Mouse (Mus musculus) stomach, embryonic 15.5 days (tissue): ENCODE measurements around the gene Slc2a9. TPM values are rescaled to one million over a fixed set of nuclear protein-coding genes. Genes with fewer than 3 reads are reported as not detected.

Experiments used
- ATAC-seq: fragments of 200-750 bp; cut with Nextera tagmentation; 2 replicates; pipeline ENCODE4 v1.8.0; 2017; ENCODE audit warnings: low read depth, moderate number of reproducible peaks, moderate TSS enrichment; ENCODE audit not compliant: insufficient read depth, low FRiP score
- H3K27ac ChIP-seq: fragments of 300-500 bp; sonication (generic); 2 replicates; pipeline ENCODE4 v1.5.1; 2015; ENCODE audit warnings: mild to moderate bottlenecking, inconsistent platforms
- H3K27me3 ChIP-seq: fragments of 300-500 bp; sonication (generic); replicated peaks from 2 replicates; pipeline ENCODE4 v1.6.1; 2015; ENCODE audit warnings: inconsistent platforms
- H3K36me3 ChIP-seq: fragments of 300-500 bp; sonication (generic); 2 replicates; pipeline ENCODE4 v1.6.1; 2015; ENCODE audit warnings: inconsistent platforms
- H3K4me1 ChIP-seq: fragments of 300-500 bp; sonication (generic); 2 replicates; pipeline ENCODE4 v1.6.1; 2015; ENCODE audit warnings: inconsistent platforms
- H3K4me2 ChIP-seq: fragments of 300-500 bp; sonication (generic); 2 replicates; pipeline ENCODE4 v1.6.1; 2015; ENCODE audit warnings: mild to moderate bottlenecking, inconsistent platforms
- H3K4me3 ChIP-seq: fragments of 300-500 bp; sonication (generic); replicated peaks from 2 replicates; pipeline ENCODE4 v1.5.1; 2015; ENCODE audit warnings: inconsistent platforms
- H3K9ac ChIP-seq: fragments of 300-500 bp; sonication (generic); 2 replicates; pipeline ENCODE4 v1.6.1; 2015; ENCODE audit warnings: inconsistent platforms
- H3K9me3 ChIP-seq: fragments of 300-500 bp; sonication (generic); 2 replicates; pipeline ENCODE4 v1.6.1; 2016; ENCODE audit warnings: inconsistent platforms
- WGBS: fragments of 180-500 bp; shearing (Covaris S2); methylation state at CpG from one replicate; pipeline ENCODE4 v1.1.7; 2015; 5-methylcytosine and 5-hydroxymethylcytosine counted together
- polyA plus RNA-seq: library from polyadenylated mRNA; unstranded; fragments of >200 nt; fragmentation: Nextera tagmentation; extraction: Ambion mirVana; gene quantifications from 2 replicates; pipeline ENCODE4 v1.2.1, GENCODE M21; 2015

Gene Slc2a9
- polyA plus RNA-seq, 1 experiment from 2014 or later: 1.6 TPM

- Histone ChIP-seq H3K4me3 (no peak overlapping the region), H3K36me3 (peaks cover 92% of the 10 kb centered on the region), H3K4me1 (no peaks in the 10 kb centered on the region), H3K27ac (no peak overlapping the region), H3K9ac (no peak overlapping the region), H3K4me2 (no peak overlapping the region), H3K27me3 (no peaks in the 10 kb centered on the region), H3K9me3 (no peaks in the 10 kb centered on the region)
- 87% methylated on average over 4 of the region's 4 CpGs for WGBS
- ATAC-seq: no peak; the same call in 1 of the 2 replicates
Measured at GRCm38 (mm10) chr5:38532084-38532483, 29.1 kb upstream of the Slc2a9 start.

- H3K4me3 ChIP-seq: no peak overlapping the region
- ATAC-seq: 0 out of 2 replicates have a peak, but pooled peaks have one; percentile 23
- 80% methylated on average over 6 of the region's 6 CpGs for WGBS
Measured at GRCm38 (mm10) chr5:38529724-38530428, 26.9 kb upstream of the Slc2a9 start.

GRCm38 (mm10) chr5:38522977-38523376 lies 20.0 kb upstream of the Slc2a9 start:
- H3K4me2 ChIP-seq: no peak overlapping the region
- no peak for ATAC-seq
- WGBS: 95% methylated on average over 5 of the region's 5 CpGs

More at GRCm38 (mm10) chr5:38529724-38530428, 26.9 kb upstream of the Slc2a9 start:
- Histone ChIP-seq H3K27me3 (no peaks in the 10 kb centered on the region), H3K4me1 (no peaks in the 10 kb centered on the region), H3K36me3 (peaks cover 88% of the 10 kb centered on the region), H3K9ac (no peak overlapping the region), H3K4me2 (no peak overlapping the region), H3K27ac (no peak overlapping the region), H3K9me3 (no peaks in the 10 kb centered on the region)

GRCm38 (mm10) chr5:38520838-38521237 lies 17.9 kb upstream of the Slc2a9 start:
- Histone ChIP-seq H3K4me3 (no peak overlapping the region), H3K27ac (no peak overlapping the region), H3K27me3 (no peaks in the 10 kb centered on the region), H3K36me3 (peaks cover 8% of the 10 kb centered on the region; the same call in 1 of the 2 replicates), H3K4me1 (no peaks in the 10 kb centered on the region), H3K9me3 (no peaks in the 10 kb centered on the region), H3K9ac (no peak overlapping the region), H3K4me2 (no peak overlapping the region)
- 65% methylated on average over 1 of the region's 1 CpGs for WGBS
- ATAC-seq: no peak

More at GRCm38 (mm10) chr5:38522977-38523376, 20.0 kb upstream of the Slc2a9 start:
- Histone ChIP-seq H3K4me1 (no peaks in the 10 kb centered on the region), H3K27me3 (no peaks in the 10 kb centered on the region), H3K4me3 (no peak overlapping the region), H3K9ac (no peak overlapping the region), H3K27ac (no peak overlapping the region), H3K36me3 (peaks cover 28% of the 10 kb centered on the region), H3K9me3 (no peaks in the 10 kb centered on the region)

GRCm38 (mm10) chr5:38516267-38516666 lies 13.3 kb upstream of the Slc2a9 start:
- Histone ChIP-seq H3K36me3 (no peaks in the 10 kb centered on the region), H3K9ac (no peak overlapping the region), H3K27me3 (no peaks in the 10 kb centered on the region), H3K9me3 (no peaks in the 10 kb centered on the region), H3K4me3 (no peak overlapping the region), H3K27ac (no peak overlapping the region), H3K4me2 (no peak overlapping the region), H3K4me1 (no peaks in the 10 kb centered on the region)
- no peak for ATAC-seq
- WGBS: 54% methylated on average over 6 of the region's 6 CpGs

GRCm38 (mm10) chr5:38512991-38513390 lies 10.0 kb upstream of the Slc2a9 start:
- Histone ChIP-seq H3K9ac (no peak overlapping the region), H3K9me3 (no peaks in the 10 kb centered on the region), H3K27me3 (no peaks in the 10 kb centered on the region), H3K4me1 (no peaks in the 10 kb centered on the region), H3K36me3 (no peaks in the 10 kb centered on the region), H3K4me3 (no peak overlapping the region), H3K27ac (no peak overlapping the region), H3K4me2 (no peak overlapping the region)
- 12% methylated on average over 2 of the region's 2 CpGs for WGBS
- ATAC-seq: no peak

GRCm38 (mm10) chr5:38509568-38509967 lies 6.6 kb upstream of the Slc2a9 start:
- Histone ChIP-seq H3K4me1 (no peaks in the 10 kb centered on the region), H3K36me3 (no peaks in the 10 kb centered on the region), H3K27ac (no peak overlapping the region), H3K4me3 (no peak overlapping the region), H3K9ac (no peak overlapping the region), H3K4me2 (no peak overlapping the region), H3K27me3 (no peaks in the 10 kb centered on the region), H3K9me3 (no peaks in the 10 kb centered on the region)
- peak; percentile 86 for ATAC-seq
- 76% methylated on average over 4 of the region's 4 CpGs for WGBS

GRCm38 (mm10) chr5:38505435-38505765 lies 2.5 kb upstream of the Slc2a9 start:
- Histone ChIP-seq H3K4me2 (no peak overlapping the region), H3K36me3 (no peaks in the 10 kb centered on the region), H3K27me3 (no peaks in the 10 kb centered on the region), H3K4me3 (no peak overlapping the region), H3K4me1 (no peaks in the 10 kb centered on the region), H3K27ac (no peak overlapping the region), H3K9me3 (no peaks in the 10 kb centered on the region), H3K9ac (no peak overlapping the region)
- WGBS: 67% methylated on average over 3 of the region's 3 CpGs
- ATAC-seq: no peak

GRCm38 (mm10) chr5:38504747-38505434 lies 1.9 kb upstream of the Slc2a9 start:
- Histone ChIP-seq H3K9ac (no peak overlapping the region), H3K4me1 (no peaks in the 10 kb centered on the region), H3K36me3 (no peaks in the 10 kb centered on the region), H3K4me3 (no peak overlapping the region), H3K4me2 (no peak overlapping the region), H3K27ac (no peak overlapping the region), H3K9me3 (no peaks in the 10 kb centered on the region), H3K27me3 (no peaks in the 10 kb centered on the region)
- no peak for ATAC-seq
- 63% methylated on average over 6 of the region's 6 CpGs for WGBS

GRCm38 (mm10) chr5:38504116-38504515 lies 1.2 kb upstream of the Slc2a9 start:
- Histone ChIP-seq H3K4me3 (no peak overlapping the region), H3K9ac (no peak overlapping the region), H3K27me3 (no peaks in the 10 kb centered on the region), H3K9me3 (no peaks in the 10 kb centered on the region), H3K4me1 (no peaks in the 10 kb centered on the region), H3K27ac (no peak overlapping the region), H3K36me3 (no peaks in the 10 kb centered on the region), H3K4me2 (no peak overlapping the region)
- ATAC-seq: no peak
- WGBS: 77% methylated on average over 1 of the region's 1 CpGs

GRCm38 (mm10) chr5:38500043-38500442 lies 2.9 kb downstream of the Slc2a9 start:
- Histone ChIP-seq H3K9ac (no peak overlapping the region), H3K36me3 (no peaks in the 10 kb centered on the region), H3K9me3 (no peaks in the 10 kb centered on the region), H3K4me3 (no peak overlapping the region), H3K27ac (no peak overlapping the region), H3K4me1 (no peaks in the 10 kb centered on the region), H3K27me3 (no peaks in the 10 kb centered on the region), H3K4me2 (no peak overlapping the region)
- 83% methylated on average over 8 of the region's 8 CpGs for WGBS
- ATAC-seq: no peak

- H3K4me2 ChIP-seq: no peak overlapping the region
- ATAC-seq: no peak; the same call in 1 of the 2 replicates
- no peaks in the 10 kb centered on the region for H3K36me3 ChIP-seq
- H3K4me1 ChIP-seq: no peaks in the 10 kb centered on the region
- no peak overlapping the region for H3K4me3 ChIP-seq
- WGBS: 74% methylated on average over 7 of the region's 7 CpGs
- no peaks in the 10 kb centered on the region for H3K9me3 ChIP-seq
- H3K27me3 ChIP-seq: no peaks in the 10 kb centered on the region
- H3K9ac ChIP-seq: no peak overlapping the region
- no peak overlapping the region for H3K27ac ChIP-seq
Measured at GRCm38 (mm10) chr5:38499316-38499811, 3.6 kb downstream of the Slc2a9 start.
